Mouse (Mus musculus) kidney, adult 18-20 months (tissue): ENCODE measurements around the gene Pfn3.

Source experiments
- DNase-seq: peaks from one replicate; pipeline ENCODE4 v3.0.0; 2021

Gene Pfn3

DNA sequence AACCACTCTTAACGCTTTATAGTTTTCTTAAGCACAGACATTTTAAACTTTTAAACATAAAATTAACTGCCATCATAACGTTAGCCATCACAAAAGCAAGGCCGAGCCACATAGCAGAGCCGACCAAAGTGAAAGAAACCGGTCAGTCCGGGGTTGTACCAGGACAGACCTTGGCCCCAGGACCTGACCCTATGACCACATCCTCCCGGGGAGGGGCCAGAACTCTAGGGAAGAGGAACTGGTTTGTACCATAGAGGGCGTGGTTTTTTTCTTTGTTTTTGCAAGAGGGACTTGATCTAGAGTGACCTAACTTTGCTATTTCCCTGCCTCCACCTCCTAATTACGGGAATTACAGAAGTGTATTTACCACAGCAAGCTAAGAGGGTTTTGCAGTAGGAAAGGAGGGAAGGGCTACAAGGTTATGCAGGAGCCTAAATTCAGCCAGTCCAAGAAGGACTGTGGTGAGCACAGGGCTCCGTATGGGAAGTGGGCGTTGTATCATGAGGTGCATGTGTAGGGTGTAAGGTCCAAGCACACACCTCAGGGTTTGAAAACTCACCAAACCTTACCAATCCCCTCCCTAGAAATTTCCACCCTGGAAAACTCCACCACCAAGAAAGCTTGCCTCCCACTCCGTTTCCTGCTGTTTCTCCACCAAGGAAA is 14.3 kb upstream of the Pfn3 start:
- peak; percentile 67 for DNase-seq

DNA sequence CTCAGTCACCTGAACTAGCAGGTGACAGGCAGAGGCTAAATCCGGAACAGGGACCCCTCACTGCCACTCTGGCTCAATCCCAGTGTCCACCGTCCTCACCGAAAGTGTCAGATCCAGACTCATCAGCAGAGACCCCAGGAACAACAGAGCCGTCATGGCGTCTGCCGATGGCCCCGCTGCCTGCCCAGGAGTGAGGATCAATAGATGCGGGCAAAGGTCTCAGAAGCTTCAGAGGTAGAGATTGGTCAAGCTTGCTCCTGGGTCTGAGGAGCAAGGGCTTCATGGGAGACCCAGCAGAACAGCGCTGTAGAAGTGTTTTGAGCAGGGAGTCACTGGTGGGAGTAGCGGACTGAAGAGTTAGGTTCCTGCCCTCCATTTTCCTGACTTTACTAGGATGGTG is 11.6 kb upstream of the Pfn3 start, which contains the start of gene F12:
Gene F12 (minus strand): TSS at position 181 of the 400 bp plus-strand sequence.
- DNase-seq: no peak

DNA sequence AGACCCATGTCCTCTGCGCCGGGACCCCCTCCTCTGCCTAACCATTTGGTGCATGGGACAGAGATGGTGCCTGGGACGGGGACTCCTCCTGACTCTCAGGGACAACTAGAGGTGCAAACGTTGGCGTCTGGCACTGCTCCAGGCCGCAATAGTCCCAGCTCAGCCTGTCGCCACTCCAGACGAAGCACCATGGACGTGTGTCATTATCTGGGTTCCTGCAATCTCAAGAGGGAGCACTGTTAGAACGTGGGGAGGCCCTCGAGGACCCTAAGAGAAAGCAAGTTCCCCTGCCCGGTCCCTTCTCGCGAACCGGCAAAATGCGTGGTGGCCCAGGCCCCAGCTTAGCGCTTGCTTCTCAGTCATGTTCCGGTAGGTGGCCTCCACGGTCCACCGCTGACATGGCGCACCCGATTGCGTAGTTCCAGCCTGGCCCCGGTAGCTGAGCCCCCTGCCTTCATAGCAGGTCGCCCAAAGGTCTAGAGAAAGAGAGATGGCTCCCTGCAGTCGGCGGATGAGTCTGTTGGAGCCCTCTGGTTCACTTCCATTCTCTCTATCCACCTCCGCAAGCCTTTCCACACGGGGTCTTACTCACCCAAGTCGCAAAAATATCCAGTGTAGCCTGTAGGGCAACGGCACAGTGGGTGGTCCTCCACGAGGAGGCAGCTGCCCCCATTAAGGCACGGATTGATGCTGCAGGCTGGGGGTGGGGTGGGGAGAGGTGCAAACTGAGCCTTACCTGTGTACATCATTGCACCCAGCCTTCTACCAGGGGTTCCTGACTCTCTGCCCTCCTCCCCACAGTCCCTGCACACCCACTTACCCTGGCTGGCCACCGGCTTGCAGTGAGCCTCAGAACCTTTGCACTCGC is 6.1 kb upstream of the Pfn3 start:
- DNase-seq: peak; percentile 77

DNA sequence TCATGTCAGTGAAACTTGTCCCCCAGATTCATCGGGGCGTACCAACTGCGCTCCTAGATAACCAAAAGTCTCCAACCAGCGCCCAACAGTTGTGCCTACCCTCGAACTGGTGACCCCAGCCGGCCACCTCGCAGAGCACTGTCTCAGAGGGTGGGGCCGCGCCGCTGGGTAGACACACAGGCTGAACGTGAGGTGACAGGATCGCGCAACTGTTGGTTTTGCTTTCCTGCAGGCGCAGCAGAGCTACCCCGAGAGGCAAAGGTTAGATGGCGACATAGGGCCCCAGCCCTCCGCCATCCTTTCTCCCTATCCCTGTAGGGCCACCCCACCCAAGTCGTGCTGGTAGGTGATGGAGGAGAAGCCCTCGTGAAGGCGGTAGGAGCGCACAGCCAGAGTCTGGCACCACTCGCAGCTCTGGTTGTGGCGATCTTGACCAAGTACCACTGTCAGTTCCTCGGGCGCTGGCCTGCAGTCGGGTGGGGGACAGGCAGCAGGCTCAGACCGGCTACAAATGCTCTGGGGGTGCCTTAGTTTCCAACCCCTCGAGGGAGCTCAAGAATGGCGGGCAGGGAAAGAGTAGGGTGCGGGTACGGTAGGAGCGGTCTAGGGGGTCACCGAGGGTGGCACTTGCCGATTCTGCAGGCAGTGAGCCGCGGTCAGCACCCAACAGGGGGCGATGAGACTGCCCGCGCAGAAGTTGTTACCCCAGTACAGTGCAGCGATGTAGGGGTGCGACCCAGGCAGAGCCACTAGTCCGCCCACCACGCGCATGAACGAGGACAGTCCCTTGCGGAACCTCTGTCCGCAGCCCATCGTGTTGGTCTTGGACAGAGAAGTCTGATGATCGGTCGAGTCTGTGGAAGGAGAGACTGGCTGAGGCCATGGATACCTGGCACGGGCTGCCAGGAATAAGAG is 5.2 kb upstream of the Pfn3 start:
- no peak for DNase-seq

DNA sequence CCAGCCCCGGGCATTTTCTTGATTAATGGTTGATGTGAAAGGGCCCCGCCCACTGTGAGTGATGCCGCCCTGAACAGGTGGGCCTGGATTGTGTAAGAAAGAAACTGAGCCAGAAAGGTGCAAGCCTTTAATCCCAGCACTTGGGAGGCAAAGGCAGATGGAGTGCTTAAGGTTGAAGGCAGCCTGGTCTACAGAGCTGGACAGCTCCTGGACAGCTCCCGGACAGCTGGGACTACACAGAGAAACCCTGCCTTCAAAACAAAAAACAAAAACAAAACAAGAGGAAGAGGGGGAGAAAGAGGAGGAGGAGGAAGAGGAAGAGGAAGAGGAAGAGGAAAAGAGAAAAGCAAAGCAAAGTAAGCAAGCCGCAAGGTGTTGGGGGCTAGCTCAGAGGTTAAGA is 4.1 kb upstream of the Pfn3 start:
- no peak for DNase-seq

DNA sequence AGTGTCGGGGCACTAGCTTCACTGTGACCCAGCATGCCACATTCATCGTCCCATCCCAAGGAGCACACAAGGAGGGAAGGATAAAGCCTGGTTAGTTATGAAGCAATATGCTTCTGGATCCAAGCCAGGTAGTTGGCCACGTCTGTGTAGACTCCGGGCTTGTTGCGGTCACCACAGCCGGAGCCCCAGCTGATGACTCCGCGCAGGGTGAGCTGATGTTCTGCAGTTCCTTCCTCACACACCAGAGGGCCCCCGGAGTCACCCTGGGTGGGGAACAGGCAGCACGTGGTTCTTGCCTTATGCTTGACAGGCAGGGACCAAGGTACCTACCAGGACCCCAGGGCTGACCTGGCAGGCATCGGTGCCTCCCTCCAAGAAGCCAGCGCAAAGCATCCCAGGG is 3.0 kb upstream of the Pfn3 start:
- DNase-seq: peak; percentile 88

DNA sequence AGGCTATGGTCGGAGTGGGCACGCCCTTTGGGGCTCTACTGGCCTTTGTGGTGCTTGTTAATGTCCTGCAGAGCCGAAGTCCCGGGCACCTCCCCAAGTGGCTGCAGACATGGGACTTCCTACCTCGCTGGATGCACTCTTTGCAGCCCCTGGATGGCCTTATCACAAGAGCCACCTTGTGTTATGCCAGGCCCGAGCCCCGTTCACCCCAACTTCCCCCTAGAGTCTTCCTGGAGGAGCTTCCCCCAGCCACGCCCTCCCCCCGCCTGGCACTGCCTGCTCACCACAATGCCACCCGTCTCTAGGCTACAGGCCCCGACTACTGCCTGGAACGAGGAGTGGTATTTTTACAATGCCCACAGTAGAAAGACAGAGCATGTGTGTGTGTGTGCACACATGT is 1.7 kb downstream of the Pfn3 start:
- peak; percentile 18 for DNase-seq

DNA sequence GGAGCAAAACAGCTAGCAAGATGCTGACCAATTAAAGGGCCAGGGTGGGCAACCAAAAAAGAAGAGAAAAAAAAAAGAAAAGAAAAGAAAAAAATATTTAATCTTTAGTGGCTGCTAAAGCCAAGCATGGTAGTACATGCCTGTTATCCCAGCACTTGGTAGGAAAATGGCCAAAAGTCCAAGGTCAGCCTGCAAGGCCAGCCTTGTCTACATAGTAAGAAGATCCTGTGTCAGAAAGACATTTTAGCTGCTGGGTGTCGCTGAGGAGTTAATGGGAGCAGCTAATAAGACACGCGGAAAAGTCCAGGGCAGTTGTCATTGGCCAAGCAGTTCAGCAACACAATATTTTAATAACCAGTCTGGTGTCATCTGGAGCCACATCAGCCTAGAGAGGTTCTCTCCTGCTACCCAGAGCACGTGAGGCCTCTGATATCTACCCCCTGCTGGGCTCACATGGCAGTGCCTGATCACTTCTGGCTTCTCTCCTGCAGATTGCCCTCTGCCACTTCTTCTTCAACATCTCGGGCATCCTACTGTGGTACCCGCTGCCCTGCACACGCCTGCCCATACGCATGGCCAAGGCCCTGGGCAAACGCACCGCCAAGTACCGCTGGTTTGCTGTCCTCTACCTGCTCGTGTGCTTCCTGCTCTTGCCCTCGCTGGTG is 2.3 kb downstream of the Pfn3 start:
- DNase-seq: peak; percentile 20

DNA sequence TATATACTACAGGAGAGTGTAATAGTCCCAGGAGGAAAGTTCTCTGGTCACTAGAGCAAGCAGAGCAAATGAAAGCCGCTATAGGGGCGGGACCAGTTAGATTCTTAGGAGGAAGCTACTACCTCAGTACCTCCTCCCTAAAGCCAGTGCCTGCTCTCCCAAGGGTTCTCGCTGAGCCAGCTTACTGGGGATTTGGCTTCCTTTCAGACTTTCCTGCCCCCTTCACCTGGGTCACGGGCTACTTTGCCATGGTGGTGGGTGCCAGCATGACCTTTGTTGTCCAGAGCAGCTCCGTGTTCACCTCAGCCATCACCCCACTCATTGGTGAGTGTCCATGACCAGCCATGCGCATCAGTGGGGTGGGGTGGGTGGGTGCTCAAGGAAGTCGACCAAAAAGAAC is 3.2 kb downstream of the Pfn3 start:
- peak; percentile 29 for DNase-seq

DNA sequence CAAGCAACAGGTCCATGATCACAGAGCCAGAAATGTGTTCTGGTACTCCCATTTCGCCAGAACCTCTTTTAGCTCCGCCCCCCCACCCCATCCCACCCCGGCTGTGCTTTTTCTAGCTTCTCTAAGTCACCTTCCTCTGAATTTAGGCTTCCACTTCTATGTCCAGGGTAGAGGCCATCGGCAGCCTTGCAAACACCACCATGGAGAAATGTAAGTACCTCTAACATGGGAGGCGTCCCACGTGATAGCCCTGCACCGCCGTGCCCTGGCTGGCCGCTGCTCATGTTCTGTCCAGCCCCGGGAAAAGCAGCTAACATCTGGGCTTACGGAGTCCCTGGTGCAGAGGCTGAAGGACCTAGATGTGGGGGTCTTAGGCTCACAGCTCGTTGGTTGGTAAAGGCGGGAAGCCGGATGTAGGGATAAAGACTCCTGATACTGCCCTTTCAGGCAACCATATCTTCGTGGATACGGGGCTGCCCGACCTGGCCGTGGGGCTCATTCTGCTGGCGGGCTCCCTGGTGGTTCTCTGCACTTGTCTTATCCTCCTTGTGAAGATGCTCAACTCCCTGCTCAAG is 6.4 kb downstream of the Pfn3 start:
- peak; percentile 35 for DNase-seq

DNA sequence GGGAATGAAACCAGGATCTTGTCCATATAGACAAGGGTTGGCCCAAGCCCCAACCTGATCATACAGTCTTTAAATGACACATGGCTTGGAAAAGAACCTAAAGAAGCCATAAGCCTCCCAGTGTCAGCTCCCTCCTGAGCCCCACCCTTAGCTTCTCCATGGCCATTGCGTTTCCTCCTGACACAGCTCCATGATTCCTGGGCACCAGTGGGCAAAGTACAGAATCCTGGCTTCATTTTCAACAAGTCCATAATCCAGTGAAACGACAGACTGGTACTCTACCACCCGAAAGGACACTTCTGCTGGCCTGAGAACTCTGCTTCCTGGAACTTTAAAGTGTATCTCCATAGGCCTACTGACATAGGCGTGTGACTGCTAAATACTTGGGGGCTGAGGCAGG is 7.7 kb downstream of the Pfn3 start:
- peak; percentile 29 for DNase-seq

DNA sequence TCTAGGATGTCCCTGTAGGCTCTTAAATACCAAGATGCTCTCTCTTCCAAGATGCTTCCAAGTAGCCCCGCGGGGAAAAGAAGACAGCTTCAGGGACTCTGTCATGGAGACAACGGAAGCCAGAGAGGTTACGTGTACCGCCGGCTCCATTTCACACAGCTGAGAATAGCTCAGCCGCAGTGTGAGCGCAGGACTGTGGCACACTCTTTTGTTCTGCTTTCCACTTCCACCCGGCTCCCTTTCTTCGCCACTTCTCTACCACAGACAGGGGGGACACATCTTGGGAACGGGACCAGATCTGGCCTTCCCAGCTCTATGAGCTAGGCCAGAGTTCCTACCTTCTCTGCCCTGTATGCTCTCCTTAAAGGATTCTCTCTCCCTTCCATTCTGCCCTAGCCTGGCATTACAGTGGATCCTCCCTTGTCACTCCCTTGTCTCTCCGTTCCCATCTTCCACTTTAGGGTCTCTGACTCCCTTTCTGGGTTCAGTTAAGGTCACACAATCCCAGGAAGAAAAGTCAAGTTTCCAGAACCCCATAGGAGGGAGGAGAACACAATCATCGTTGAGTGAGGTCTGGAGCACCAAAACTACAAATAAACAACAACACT is 9.1 kb downstream of the Pfn3 start:
- DNase-seq: no peak

DNA sequence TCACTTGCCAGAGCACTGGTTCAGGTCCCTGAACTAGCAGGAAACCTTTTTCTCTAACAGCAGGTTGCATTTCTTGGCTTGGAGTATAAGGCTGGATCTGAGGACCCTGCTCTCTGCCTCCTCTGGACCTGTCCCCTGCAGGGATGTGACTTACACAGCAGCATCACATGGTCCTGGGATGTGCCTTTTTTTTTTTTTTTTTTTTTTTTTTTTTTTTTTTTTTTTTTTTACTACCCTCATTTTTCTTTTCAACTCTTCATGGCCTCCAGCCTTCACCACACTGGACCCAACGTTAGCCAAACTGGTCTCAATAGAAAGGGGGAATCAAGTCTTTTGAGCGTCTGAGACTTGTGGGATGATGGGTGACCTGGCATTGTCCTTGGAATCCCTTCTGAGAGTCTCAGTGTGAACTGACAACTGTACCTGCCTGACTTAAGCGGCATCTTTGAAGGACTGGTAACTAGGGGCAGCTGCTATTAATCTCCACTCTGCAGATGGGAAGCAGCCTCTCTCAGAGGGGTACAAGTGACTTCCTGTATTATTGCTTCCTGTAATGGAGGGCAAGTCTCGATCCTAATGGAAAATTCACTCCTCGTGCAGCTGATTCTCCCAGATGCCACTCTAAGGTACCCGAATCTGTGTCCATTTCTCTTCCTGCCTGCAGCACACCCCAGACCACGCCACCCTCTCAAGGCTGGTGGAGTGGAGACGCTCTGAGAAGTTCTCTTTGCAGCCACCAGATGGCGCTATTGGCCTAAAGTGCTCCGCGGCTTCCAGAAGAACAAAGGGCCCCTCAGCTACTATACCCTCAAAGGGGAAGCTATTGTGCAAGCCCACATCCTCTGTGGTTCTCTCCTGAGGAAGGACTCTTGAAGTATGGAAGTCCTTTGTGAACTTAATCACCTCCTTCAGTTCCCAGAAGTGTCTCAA is 9.9 kb downstream of the Pfn3 start:
- DNase-seq: peak; percentile 73

DNA sequence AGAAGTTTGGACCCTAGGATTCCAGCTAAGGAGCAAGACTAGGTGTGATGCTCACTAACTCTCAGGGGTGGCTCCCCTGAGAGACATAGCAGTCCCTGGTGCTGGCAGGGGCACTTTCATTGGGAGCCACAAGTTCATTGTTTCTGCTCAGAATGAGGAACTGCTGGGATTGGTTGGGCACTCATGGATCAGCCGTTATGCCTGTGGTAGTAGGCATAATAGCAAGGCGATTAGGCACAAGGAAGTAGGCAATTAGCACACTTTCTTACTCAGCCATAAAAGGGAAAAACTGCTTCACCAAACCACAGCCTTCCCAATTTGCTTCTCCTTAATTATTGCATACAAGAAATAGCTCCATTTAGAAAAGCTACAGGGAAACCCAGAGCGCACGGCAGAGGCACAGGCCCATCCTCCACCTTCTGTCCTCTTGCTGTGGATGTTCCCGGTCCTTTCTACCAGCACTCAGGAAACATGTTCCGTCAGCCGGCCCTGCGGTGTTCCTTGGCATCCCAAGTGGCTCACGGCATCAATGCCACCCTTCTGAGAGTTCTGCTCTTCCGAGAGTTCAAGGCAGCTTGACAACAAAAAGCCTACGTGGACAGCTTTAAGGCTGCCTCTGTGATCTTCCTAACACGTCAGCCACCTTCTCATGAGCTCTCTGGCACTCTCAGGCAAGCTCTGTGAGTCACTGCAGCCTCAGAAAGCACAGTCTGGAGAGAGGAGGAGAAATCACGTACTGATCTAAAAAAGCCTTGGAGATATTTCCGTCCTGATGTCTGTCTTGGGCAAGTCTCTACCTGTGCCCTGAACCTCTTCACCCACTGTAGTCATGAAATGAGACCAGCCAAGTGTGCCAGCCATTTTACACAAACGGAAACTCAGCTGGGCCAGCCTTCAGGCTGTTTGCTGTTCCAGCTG is 10.8 kb downstream of the Pfn3 start:
- peak; percentile 33 for DNase-seq

DNA sequence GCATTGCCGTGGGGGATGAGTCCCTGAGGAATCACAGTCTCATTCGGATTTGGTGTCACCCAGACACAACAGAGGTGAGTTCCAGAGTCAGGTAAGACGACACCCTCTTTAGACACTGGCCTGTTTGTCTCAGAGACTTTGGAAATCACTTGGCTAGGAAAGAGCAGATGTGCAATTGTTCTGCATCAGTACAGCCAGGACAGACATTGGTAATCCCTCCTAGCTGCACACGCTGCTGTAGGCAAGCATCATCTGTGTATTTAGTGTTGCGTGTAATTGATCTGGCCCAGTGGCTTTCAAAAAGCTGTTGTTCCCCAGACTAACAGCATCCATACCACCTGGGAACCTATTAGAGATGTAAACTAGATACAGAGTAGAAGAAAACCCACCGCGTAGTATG is 11.8 kb downstream of the Pfn3 start:
- no peak for DNase-seq

DNA sequence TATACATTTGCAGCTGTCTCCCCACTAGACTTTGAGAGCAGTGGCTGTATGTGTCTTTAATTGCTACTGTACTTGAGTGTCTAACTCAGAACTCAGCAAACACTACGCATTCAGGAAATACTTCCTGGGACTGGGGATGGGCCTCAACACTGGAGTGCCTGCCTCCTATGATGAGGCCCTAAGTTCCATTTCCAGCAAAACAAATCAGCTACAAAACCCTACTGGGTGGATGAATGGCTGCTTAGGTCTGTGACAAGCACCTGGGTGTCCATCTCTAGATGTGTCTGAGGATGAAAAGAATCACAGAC is 15.0 kb downstream of the Pfn3 start:
- DNase-seq: no peak

DNA sequence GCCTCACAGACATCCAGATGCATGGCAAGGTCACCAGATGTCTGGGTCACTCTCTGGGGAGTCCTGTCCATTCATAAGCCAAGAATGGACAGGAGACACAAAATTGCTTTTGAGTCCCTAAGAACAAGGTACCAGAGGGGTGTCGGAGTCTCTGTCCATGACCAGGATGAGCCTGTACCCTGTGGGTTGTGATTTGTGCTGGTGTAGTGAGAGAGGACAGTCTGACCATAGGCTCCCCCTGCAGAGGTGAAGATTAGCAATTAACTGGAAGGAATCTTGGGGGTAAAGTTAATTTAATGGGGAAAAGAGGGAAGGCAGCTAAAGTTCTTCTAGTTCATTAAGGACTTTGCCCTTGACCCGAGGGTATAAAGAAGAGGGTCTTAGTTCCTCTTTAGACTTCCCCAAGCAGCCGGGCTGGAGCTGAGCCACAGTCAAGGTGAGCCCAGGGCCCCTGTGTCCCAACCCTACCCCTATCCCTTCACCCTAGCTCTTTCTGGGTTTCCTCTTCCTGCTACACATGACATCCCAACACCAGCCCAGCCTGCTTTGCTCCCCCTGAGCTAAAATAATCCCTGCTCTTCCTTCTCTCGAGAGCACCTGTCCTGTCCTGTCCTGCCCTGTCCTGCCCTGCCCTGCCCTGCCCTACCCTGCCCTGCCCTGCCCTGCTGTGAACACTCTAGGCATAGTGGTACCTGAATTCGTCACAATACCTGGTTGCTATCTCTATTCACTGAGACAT is 15.6 kb downstream of the Pfn3 start:
- DNase-seq: peak; percentile 69

DNA sequence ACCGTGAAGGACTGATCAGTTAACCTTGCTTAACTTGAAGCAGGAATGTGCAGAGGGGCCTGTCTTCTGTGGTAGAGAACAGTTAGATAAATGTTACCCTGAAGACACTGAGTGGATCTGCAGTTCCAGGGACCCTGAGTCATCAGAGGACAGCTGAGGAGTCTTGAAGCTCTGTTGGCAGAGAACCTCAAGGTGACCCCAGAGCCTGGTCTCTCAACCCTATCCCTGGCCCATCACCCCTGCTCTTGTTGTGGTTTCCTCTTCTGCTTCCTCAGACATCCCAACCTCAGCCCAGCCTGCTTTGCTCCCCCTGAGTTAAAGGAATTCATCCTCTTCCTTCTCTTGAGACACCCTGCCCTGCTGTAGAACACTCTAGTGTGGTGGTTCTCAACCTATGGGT is 16.9 kb downstream of the Pfn3 start, which contains the start of gene Slc34a1:
Gene Slc34a1 (plus strand): TSS at position 100 of the 400 bp plus-strand sequence.
- no peak for DNase-seq

DNA sequence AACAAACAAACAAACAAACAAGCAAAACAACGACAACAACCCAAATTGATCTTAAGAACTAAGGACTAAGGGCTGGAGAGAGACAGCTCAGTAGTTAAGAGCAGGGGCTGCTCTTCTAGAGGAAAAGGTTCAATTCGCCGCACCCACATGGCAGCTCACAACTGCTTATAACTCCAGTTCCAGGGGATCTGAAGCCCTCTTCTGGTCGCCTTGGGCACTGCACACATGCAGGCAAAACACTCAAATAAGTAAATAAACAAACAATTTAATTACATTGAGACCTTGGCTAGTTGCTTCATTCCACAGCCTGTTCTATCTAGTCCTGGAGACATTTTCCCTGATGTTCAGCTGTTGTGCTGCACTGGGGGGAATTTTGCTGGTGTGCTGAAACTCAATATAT is 22.1 kb downstream of the Pfn3 start:
- no peak for DNase-seq
